Mouse (Mus musculus) stomach, embryonic 14.5 days (tissue): ENCODE data around the gene S100a5. TPM values are rescaled to one million over a fixed set of nuclear protein-coding genes. Genes with fewer than 3 reads are reported as not detected.

ENCODE experiments used
- ATAC-seq: fragments of 200-750 bp; cut with Nextera tagmentation; 2 replicates; pipeline ENCODE4 v1.8.0; 2017; ENCODE audit warnings: low read depth, moderate TSS enrichment; ENCODE audit not compliant: insufficient number of reproducible peaks, insufficient read depth, low FRiP score
- H3K27ac ChIP-seq: fragments of 300-500 bp; sonication (generic); 2 replicates; pipeline ENCODE4 v1.5.1; 2014; ENCODE audit warnings: mild to moderate bottlenecking, low read length, moderate library complexity, mixed read lengths
- H3K27me3 ChIP-seq: fragments of 300-500 bp; sonication (generic); 2 replicates; pipeline ENCODE4 v1.6.1; 2014; ENCODE audit warnings: low read length, control low read depth, mixed read lengths; ENCODE audit not compliant: control insufficient read depth, insufficient read depth
- H3K36me3 ChIP-seq: fragments of 300-500 bp; sonication (generic); 2 replicates; pipeline ENCODE4 v1.6.1; 2014; ENCODE audit warnings: mild to moderate bottlenecking, control low read depth, low read length, moderate library complexity, mixed read lengths; ENCODE audit not compliant: control insufficient read depth, insufficient read depth
- H3K4me1 ChIP-seq: fragments of 300-500 bp; sonication (generic); 2 replicates; pipeline ENCODE4 v1.6.1; 2014; ENCODE audit warnings: low read length, control low read depth, mixed read lengths; ENCODE audit not compliant: control insufficient read depth, insufficient read depth
- H3K4me2 ChIP-seq: fragments of 300-500 bp; sonication (generic); replicated peaks from 2 replicates; pipeline ENCODE4 v1.6.1; 2014; ENCODE audit warnings: low read depth, low read length, control low read depth
- H3K4me3 ChIP-seq: fragments of 300-500 bp; sonication (generic); 2 replicates; pipeline ENCODE4 v1.5.1; 2014; ENCODE audit warnings: low read depth, low read length, control low read depth
- H3K9ac ChIP-seq: fragments of 300-500 bp; sonication (generic); replicated peaks from 2 replicates; pipeline ENCODE4 v1.6.1; 2014; ENCODE audit warnings: low read depth, mild to moderate bottlenecking, control low read depth, low read length, moderate library complexity, mixed read lengths
- H3K9me3 ChIP-seq: fragments of 300-500 bp; sonication (generic); 2 replicates; pipeline ENCODE4 v1.6.1; 2016; ENCODE audit warnings: low read depth, low read length, control low read depth; ENCODE audit not compliant: control insufficient read depth
- WGBS: fragments of 180-500 bp; shearing (Covaris S2); extraction: QIAGEN DNeasy Blood & Tissue Kit; methylation state at CpG from one replicate; pipeline ENCODE4 v1.1.7; 2014; 5-methylcytosine and 5-hydroxymethylcytosine counted together
- polyA plus RNA-seq: library from polyadenylated mRNA; unstranded; fragments of >200 nt; fragmentation: Nextera tagmentation; extraction: Ambion mirVana; gene quantifications from 2 replicates; pipeline ENCODE4 v1.2.1, GENCODE M21; 2014

The S100a5 gene
- polyA plus RNA-seq, 1 experiment from 2014 or later: 0.71 TPM

DNA sequence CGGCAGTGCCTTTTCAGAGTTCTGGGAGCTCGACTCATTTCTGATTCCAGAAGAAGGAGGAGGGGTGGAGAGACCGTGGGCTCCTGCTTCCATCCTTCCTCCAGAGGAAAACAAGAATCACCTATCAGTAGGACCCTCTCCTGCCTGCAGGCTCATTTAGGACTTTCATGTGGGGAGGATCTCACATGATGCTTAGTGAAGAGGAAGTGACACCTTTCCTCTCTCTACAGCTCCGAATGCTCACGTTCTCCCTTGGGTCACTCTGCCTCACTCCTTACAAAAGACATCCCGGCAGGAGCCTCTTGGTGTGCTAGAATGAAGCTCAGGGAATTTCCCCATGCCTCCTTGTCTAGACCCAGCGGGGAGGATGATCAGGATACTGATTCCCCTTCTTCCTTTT lies 13.2 kb downstream of the S100a5 start:
- ATAC-seq: no peak
- H3K27me3 ChIP-seq: no peaks in the 10 kb centered on the region
- 46% methylated on average over 7 of the region's 7 CpGs for WGBS

DNA sequence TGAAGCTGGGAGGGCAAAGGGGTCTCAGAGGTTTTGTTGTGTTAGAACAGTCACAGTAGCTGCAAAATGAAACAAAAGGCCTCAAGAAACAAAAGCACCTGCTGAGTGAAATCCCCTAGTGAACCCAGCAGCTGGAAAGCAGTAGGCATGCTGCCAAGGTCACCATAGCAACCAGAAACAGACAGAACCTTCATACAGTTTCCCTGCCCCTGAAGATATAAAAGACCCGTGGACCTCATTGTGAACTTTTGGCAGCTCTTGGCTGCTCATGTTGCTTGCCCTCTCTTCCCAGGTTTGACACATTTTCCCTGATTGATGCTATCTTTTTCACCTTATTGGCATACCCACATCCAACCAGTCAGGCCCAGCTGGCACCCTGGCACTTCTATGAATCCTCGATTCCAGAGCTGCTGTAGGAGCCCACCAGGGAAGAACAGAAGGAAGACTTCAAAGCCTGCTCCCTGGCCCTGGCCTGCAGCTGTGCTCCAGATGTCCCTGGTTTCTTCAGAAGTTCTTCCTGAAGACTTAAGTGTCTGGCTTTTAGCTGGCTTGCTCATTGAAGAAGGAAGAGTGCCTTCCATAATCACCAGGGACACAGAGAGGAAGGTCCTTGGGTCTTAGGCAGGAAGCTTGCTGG lies 15.2 kb downstream of the S100a5 start:
- no peak overlapping the region for H3K4me3 ChIP-seq
- no peaks in the 10 kb centered on the region for H3K36me3 ChIP-seq
- 9% methylated on average over 2 of the region's 2 CpGs for WGBS
- H3K4me2 ChIP-seq: no peak overlapping the region
- H3K27ac ChIP-seq: peak overlapping the region; percentile 66; the same call in 1 of the 2 replicates
- peaks cover 18% of the 10 kb centered on the region for H3K4me1 ChIP-seq
- no peaks in the 10 kb centered on the region for H3K9me3 ChIP-seq
- H3K27me3 ChIP-seq: no peaks in the 10 kb centered on the region
- no peak overlapping the region for H3K9ac ChIP-seq
- peak; percentile 55; the same call in 1 of the 2 replicates for ATAC-seq

More for the DNA sequence above, 13.2 kb downstream of the S100a5 start:
- H3K27ac ChIP-seq: no peak overlapping the region
- H3K4me2 ChIP-seq: no peak overlapping the region
- no peaks in the 10 kb centered on the region for H3K36me3 ChIP-seq
- peaks cover 18% of the 10 kb centered on the region for H3K4me1 ChIP-seq
- no peaks in the 10 kb centered on the region; the same call in 1 of the 2 replicates for H3K9me3 ChIP-seq
- H3K4me3 ChIP-seq: no peak overlapping the region
- no peak overlapping the region for H3K9ac ChIP-seq

DNA sequence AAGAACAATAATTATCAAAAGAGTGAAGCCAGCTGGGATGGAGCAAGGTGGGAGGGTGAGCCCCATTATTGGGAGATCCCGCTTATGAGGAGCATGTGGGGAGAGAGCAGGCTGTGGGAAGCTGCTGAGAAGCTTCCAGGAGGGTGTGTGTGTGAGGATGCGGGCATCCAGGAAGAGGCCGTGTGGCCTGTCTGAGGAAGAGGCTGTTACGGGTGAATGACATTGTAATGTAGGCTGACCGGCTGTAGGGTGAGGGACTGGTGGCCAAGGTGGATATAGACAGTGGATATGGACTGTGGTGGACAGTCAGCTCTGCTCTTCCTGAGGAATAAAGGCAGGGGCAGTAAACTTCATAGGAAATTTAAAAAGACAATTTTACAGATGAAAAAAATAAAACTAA lies 17.2 kb downstream of the S100a5 start:
- no peaks in the 10 kb centered on the region for H3K27me3 ChIP-seq
- H3K36me3 ChIP-seq: no peaks in the 10 kb centered on the region
- H3K4me3 ChIP-seq: no peak overlapping the region
- peak overlapping the region; percentile 90 for H3K27ac ChIP-seq
- H3K9me3 ChIP-seq: no peaks in the 10 kb centered on the region
- H3K4me2 ChIP-seq: no peak overlapping the region
- 0 out of 2 replicates have a peak overlapping the region, but pooled peaks have one; percentile 6 for H3K9ac ChIP-seq
- ATAC-seq: no peak
- H3K4me1 ChIP-seq: peaks cover 18% of the 10 kb centered on the region
- WGBS: 77% methylated on average over 5 of the region's 5 CpGs

DNA sequence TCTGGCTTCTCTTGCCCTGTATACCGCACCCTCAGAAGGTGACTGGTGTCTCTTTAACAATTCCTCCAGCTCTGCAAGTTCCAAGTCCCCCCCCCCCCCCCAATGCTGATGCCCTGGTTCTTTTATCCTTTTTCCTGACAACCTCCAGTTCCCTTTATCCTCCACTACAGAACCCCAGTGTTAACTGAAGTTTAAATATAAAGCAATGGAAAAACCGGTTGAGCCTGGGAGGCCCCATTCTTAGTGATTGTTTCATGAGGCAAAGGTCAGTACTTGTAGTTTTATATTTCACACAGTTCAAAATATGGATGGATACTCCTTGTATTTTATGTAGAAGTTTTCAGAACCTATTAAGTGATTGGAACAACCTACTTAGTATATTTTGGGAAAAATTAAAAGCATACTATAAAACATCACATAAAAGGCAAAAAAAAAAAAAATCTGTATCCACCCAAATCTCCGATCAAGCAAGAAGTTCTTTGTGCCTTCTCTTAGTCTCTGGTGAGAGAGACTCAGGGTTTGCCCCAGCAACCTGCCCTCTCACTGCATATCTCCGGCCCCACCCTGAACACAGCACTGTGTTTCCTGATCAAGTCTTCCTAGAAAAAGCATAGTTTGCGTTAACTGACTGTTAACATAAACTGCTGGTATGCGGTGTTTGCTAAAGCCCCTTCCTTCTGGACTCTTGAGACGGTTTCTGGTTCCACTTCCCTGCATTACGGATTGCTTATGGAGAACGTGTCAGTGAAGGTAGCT lies 18.1 kb downstream of the S100a5 start:
- peak overlapping the region; percentile 2; the same call in 1 of the 2 replicates for H3K4me2 ChIP-seq
- no peak overlapping the region for H3K9ac ChIP-seq
- H3K36me3 ChIP-seq: no peaks in the 10 kb centered on the region
- no peak overlapping the region for H3K4me3 ChIP-seq
- no peaks in the 10 kb centered on the region for H3K9me3 ChIP-seq
- H3K4me1 ChIP-seq: peaks cover 18% of the 10 kb centered on the region
- ATAC-seq: peak; percentile 72
- no peaks in the 10 kb centered on the region for H3K27me3 ChIP-seq
- H3K27ac ChIP-seq: peak overlapping the region; percentile 90
- WGBS: 41% methylated on average over 9 of the region's 9 CpGs

DNA sequence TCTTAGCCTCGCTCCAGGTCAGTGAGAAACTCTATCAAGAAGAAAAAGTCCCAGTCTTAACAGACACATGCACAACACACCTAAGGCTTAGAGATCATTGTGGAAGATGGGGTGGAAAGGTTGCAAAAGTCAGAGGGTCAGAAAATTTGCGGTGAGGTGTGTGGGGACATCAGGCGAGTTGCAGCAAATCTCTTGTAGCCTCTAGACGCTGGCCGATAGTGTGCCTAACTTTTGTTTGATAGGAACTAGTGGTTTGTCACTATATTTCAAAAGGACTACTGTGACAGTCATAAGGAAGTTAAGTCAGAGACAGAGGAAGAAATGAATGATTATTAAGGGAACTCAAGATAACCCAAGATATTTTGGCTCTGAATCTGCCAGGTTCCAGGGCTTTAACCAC lies 19.0 kb downstream of the S100a5 start:
- Histone ChIP-seq H3K4me1 (peaks cover 15% of the 10 kb centered on the region), H3K9me3 (no peaks in the 10 kb centered on the region), H3K4me2 (0 out of 2 replicates have a peak overlapping the region, but pooled peaks have one; percentile 2), H3K36me3 (no peaks in the 10 kb centered on the region), H3K9ac (no peak overlapping the region), H3K4me3 (no peak overlapping the region), H3K27me3 (no peaks in the 10 kb centered on the region), H3K27ac (peak overlapping the region; percentile 77)
- ATAC-seq: no peak
- 88% methylated on average over 5 of the region's 5 CpGs for WGBS

DNA sequence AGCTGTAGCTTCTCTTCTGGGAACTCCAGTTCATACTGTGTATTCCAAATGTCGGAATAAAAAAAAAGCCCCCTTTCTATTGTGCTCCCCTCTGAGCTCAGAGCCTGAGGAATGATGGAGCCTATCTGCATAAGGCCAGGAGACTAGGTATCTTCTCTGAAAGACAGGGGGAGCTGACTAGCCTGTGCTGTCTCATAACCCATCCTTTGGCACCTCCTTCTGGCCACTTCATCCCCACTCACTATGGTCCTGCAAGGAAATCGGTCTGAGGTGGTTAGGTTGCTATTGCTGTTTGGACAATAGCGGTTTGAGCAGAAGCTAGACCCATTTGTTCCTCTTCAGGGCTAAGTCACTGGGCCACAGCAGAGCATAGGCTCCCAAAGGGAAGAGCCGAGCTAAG lies 19.5 kb downstream of the S100a5 start:
- ATAC-seq: no peak
- H3K27ac ChIP-seq: no peak overlapping the region; the same call in 1 of the 2 replicates
- H3K36me3 ChIP-seq: no peaks in the 10 kb centered on the region
- 60% methylated on average over 4 of the region's 4 CpGs for WGBS
- H3K4me3 ChIP-seq: no peak overlapping the region
- no peak overlapping the region for H3K9ac ChIP-seq
- no peaks in the 10 kb centered on the region for H3K9me3 ChIP-seq
- no peak overlapping the region for H3K4me2 ChIP-seq
- H3K4me1 ChIP-seq: peaks cover 15% of the 10 kb centered on the region
- no peaks in the 10 kb centered on the region for H3K27me3 ChIP-seq

DNA sequence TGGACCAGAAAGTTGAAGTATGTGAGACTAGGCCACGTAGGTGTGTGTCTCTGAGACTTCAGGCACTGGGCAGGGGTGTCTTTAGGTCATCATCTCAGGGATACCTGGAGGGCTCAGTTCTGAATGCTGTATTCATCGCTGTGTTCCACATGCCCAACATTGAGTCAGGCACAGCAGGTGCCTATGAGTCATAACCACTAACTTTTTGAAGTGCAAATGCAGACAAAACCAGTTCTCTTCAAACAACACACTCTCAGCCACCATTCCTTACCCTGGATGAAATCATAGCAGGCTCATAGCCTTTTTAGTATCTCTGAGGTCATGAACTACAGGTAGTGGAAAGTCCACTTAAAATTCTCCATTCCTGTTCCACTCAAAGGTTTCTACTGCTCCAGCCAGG lies 21.0 kb downstream of the S100a5 start:
- H3K9ac ChIP-seq: no peak overlapping the region
- H3K27ac ChIP-seq: no peak overlapping the region
- no peaks in the 10 kb centered on the region for H3K27me3 ChIP-seq
- H3K4me2 ChIP-seq: no peak overlapping the region
- no peaks in the 10 kb centered on the region for H3K9me3 ChIP-seq
- 71% methylated on average over 2 of the region's 2 CpGs for WGBS
- peaks cover 4% of the 10 kb centered on the region; the same call in 1 of the 2 replicates for H3K4me1 ChIP-seq
- H3K36me3 ChIP-seq: no peaks in the 10 kb centered on the region
- ATAC-seq: no peak
- no peak overlapping the region for H3K4me3 ChIP-seq

DNA sequence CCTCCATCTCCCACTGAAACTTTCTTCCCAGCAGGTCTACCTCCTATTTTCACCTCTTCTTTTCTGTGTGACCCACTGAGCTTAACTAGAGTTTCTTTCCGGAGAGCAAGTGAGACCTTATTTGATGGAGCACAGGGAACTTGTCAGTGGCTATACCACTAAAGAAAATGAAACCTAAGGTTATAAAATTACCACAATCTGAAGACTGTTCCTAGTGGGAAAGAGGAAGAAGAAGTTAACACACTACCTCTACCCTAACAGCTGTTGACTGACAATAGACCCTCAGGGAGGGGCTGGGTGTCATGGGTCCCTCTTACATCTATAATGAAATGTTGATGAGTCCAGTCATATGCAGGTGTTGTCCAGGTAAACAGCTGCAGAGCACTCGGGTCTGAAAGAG lies 23.7 kb downstream of the S100a5 start:
- Histone ChIP-seq H3K27me3 (no peaks in the 10 kb centered on the region), H3K4me2 (no peak overlapping the region), H3K27ac (no peak overlapping the region), H3K4me1 (no peaks in the 10 kb centered on the region), H3K9ac (no peak overlapping the region), H3K9me3 (no peaks in the 10 kb centered on the region), H3K36me3 (no peaks in the 10 kb centered on the region), H3K4me3 (no peak overlapping the region)
- ATAC-seq: no peak
- WGBS: 78% methylated on average over 2 of the region's 2 CpGs
